Mouse (Mus musculus) CD4-positive naive resting alpha-beta T cell, adult 57 days (primary cell): ENCODE data around the gene Ccdc177. TPM values are rescaled to one million over a fixed set of nuclear protein-coding genes. Genes with fewer than 3 reads are reported as not detected.

Experiments
- total RNA-seq: library from RNA; stranded (reverse); gene quantifications from one replicate; pipeline ENCODE4 v1.2.4, GENCODE M21; 2023

Gene Ccdc177
- not detected for total RNA-seq

GRCm38 (mm10) chr12:80760396-80760801, at the start of gene Ccdc177:
Gene Ccdc177 (minus strand): TSS chr12:80760687.

GRCm38 (mm10) chr12:80789849-80790694, 29.6 kb upstream of the Ccdc177 start, which contains the start of gene Susd6:
Gene Susd6 (plus strand): TSS chr12:80790510.

Other genes starting within 250 kb of the Ccdc177 start
- gene Galnt16, start 242.4 kb downstream of the Ccdc177 start, total RNA-seq = not detected
- gene Slc39a9, start 116.8 kb downstream of the Ccdc177 start, total RNA-seq = 39.3 TPM
- 69.4 TPM for gene Erh, start 116.3 kb downstream of the Ccdc177 start, total RNA-seq
- 1.2 TPM for gene Plekhd1, start 68.1 kb downstream of the Ccdc177 start, total RNA-seq
- 133 TPM for gene Susd6, start 29.8 kb upstream of the Ccdc177 start, total RNA-seq
- 1,225 TPM for gene Srsf5, start 184.8 kb upstream of the Ccdc177 start, total RNA-seq
- gene Slc10a1, start 208.0 kb upstream of the Ccdc177 start, total RNA-seq = not detected